Mouse (Mus musculus): ENCODE measurements around the gene Ccdc15.
A peak's percentile ranks its signal among the peaks of the same experiment; 100 is the strongest.

The Ccdc15 gene

GRCm38 (mm10) chr9:37347988-37348642, at the start of gene Ccdc15:
TSS of gene Ccdc15 (minus strand) at chr9:37348432.
- peak; percentile 88 to 96 for DNase-seq (ENCODE audit: low spot score in 2 of 2)

- no peak for DNase-seq (ENCODE audit: low spot score in 2 of 2)
Measured at GRCm38 (mm10) chr9:37393482-37394131, 45.4 kb upstream of the Ccdc15 start.

GRCm38 (mm10) chr9:37392071-37392470, 43.8 kb upstream of the Ccdc15 start:
- no peak for DNase-seq (ENCODE audit: low spot score in 2 of 2)

GRCm38 (mm10) chr9:37390891-37391290, 42.7 kb upstream of the Ccdc15 start:
- DNase-seq (ENCODE audit: low spot score in 2 of 2), result no peak

GRCm38 (mm10) chr9:37384284-37385182, 36.3 kb upstream of the Ccdc15 start:
- peak in 1 of 2 experiments; percentile 44 for DNase-seq (ENCODE audit: low spot score in 2 of 2)

- DNase-seq (ENCODE audit: low spot score in 2 of 2), result no peak
Measured at GRCm38 (mm10) chr9:37383161-37383560, 34.9 kb upstream of the Ccdc15 start.

- DNase-seq (ENCODE audit: low spot score in 2 of 2), result no peak
Measured at GRCm38 (mm10) chr9:37375718-37376117, 27.5 kb upstream of the Ccdc15 start.

GRCm38 (mm10) chr9:37371232-37371801, 23.1 kb upstream of the Ccdc15 start:
- DNase-seq (ENCODE audit: low spot score in 2 of 2), result no peak

GRCm38 (mm10) chr9:37368860-37369259, 20.6 kb upstream of the Ccdc15 start:
- no peak for DNase-seq (ENCODE audit: low spot score in 2 of 2)

- no peak for DNase-seq (ENCODE audit: low spot score in 2 of 2)
Measured at GRCm38 (mm10) chr9:37368081-37368830, 20.0 kb upstream of the Ccdc15 start.

GRCm38 (mm10) chr9:37367301-37368080, 19.3 kb upstream of the Ccdc15 start, which contains the start of gene Hepacam:
TSS of gene Hepacam (plus strand) at chr9:37367351.
- DNase-seq (ENCODE audit: low spot score in 2 of 2), result no peak

GRCm38 (mm10) chr9:37365706-37366105, 17.5 kb upstream of the Ccdc15 start:
- no peak for DNase-seq (ENCODE audit: low spot score in 2 of 2)

- no peak for DNase-seq (ENCODE audit: low spot score in 2 of 2)
Measured at GRCm38 (mm10) chr9:37364392-37364791, 16.2 kb upstream of the Ccdc15 start.

- no peak for DNase-seq (ENCODE audit: low spot score in 2 of 2)
Measured at GRCm38 (mm10) chr9:37363551-37363950, 15.3 kb upstream of the Ccdc15 start.

- no peak for DNase-seq (ENCODE audit: low spot score in 2 of 2)
Measured at GRCm38 (mm10) chr9:37362881-37363280, 14.6 kb upstream of the Ccdc15 start.

- no peak for DNase-seq (ENCODE audit: low spot score in 2 of 2)
Measured at GRCm38 (mm10) chr9:37362084-37362483, 13.9 kb upstream of the Ccdc15 start.

- DNase-seq (ENCODE audit: low spot score in 2 of 2), result no peak
Measured at GRCm38 (mm10) chr9:37359331-37360220, 11.3 kb upstream of the Ccdc15 start.

GRCm38 (mm10) chr9:37358713-37359330, 10.6 kb upstream of the Ccdc15 start:
- DNase-seq (ENCODE audit: low spot score in 2 of 2), result no peak

- DNase-seq (ENCODE audit: low spot score in 2 of 2), result no peak
Measured at GRCm38 (mm10) chr9:37354485-37354884, 6.3 kb upstream of the Ccdc15 start.
